Mouse (Mus musculus) gastrocnemius, adult 18-20 months (tissue): ENCODE data around the gene St3gal6. TPM values are rescaled to one million over a fixed set of nuclear protein-coding genes. Genes with fewer than 3 reads are reported as not detected.
"Not testable (repeated sequence)": the region's sequence is repeated elsewhere in the genome, so short reads cannot be mapped to it uniquely, and the experiment has no call there.

Source experiments
- DNase-seq: peaks from one replicate; pipeline ENCODE4 v3.0.0; 2021; ENCODE audit warnings: low spot score
- total RNA-seq, 2 experiments: library from RNA; stranded (reverse); gene quantifications; 2 replicates each; pipeline ENCODE4 v1.2.3; 2021

The St3gal6 gene
- total RNA-seq, 2 experiments from 2014 or later, result 166 to 178 TPM

DNA sequence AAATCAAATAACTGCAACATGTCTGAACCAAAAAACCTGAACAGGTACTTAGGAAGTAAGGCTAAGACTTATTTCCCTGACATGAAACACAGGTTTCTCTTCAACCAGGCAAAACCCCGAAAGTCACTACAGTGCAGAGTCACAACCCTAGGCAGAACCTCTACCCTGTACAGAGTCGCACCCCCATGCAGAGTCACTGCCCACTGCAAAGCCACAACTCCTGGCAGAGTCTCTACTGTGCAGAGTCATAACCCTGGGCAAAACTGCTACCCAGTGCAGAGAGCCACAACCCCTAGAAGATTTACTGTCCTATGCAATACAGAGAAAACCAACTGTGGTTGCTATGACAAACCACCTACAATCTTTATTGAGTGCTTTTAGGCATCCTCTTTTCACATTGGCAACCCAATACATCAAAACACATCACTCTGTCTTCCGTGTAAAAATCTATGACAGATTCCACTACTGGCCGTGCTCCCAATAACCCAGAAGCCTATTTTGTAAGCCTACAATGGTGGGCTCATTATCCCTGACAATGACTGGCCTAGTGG lies 44.1 kb downstream of the St3gal6 start:
- no peak for DNase-seq

DNA sequence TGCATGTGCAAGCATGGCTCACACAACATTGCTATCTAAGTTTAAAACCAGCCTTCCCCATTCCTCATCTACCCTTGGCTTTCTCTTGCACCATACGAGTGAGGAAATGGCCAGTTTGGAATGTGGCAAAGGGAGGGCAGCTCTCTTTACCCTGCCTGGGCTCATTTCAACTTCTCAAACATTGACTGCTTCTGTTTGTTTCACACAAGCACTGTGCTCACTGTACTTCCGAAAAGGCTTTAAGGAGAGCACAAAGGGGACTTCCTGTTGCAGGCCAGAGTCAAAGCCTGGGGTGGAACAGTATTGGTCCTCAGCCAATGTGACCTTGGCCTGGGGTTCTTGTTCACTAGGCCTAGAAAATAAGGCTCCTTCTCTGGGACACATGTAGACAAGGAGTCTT lies 47.7 kb downstream of the St3gal6 start:
- no peak for DNase-seq

DNA sequence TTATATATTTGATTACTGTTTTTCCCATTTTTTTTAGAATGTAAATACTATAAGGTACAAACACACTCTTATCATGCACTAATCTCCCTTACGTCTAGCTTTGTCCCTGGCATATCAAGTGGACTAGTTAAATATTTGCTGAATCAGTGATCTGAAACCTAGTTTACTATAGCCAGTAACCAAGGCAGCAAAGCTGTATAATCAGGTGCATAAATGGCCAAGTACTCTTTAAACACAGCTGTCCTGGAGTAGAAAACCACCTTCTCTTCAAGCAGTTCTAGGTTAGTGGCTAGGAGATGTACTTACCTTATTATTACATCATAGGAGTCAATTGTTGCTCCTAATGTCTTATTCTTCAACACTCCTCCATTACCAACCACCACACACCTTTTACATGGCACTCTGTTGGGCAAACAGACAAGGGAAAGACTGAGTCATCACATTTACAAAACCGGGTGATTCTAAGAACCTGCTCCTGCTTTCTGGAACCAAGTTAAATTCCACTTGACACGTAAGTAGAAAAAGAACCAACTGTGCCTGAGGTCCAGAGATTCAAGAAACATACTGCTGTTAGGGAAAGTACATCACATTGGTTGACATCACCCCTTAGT lies 48.4 kb downstream of the St3gal6 start:
- no peak for DNase-seq

DNA sequence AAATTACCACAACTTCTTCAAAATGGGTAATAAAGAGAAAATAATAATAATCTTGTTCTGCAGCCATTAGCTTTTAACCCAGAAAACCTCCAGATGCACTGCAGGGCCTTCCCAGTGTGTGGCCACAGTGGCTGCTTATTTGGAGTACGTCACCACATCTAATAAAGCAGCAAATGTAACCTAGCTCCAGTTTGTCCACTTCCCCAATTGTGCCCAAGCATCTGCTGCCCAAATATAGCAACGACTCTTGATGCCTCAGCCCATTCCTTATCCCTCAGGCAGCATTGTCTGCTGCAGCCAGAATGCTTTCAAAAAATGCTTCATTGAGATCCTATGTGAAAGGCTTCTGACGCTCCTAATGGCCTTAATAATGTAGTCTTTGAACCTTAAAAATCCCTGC lies 49.2 kb downstream of the St3gal6 start:
- DNase-seq, result no peak

GRCm38 (mm10) chr16:58470841-58471240 lies 53.2 kb downstream of the St3gal6 start:
- DNase-seq, result no peak

DNA sequence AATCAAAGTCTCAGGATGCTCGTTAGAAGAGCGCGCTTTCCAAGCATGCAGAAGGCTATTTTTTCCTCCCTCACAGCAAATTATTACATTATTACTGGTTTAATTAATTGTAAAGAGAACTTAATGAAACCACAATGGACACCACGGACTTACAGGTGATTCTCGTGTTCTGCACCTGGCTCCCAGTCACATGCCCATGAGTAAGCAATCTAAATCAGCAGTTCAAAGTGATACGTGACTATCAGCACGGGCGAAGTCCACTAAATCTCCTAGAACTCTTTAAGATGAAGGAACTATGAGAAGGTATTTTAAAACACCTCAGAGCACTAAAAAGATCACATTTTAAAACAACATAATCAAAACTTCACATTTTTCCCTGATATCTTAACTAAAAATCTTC lies 54.0 kb downstream of the St3gal6 start:
- DNase-seq, result no peak

- DNase-seq, result no peak
These were observed 58.6 kb downstream of the St3gal6 start for GRCm38 (mm10) chr16:58465412-58465811.

DNA sequence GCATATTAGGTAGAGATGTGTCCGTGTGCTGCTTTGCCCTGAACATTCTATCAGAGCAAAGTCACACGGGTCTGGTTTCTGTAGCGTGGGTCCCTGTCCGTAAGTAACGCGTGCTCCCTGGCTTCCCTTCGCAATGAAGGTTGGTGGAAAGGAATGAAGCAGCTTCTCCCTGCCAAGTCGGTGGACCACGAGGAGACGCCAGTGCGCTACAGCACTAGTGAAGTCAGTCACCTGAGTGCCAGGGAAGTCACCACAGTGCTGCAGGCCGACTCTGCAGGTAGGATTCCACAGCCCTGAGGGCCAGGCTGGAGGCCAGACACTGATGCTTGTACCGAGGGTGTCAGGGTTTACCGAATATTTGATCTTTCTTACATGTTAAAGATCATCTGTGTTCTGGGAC lies 60.0 kb downstream of the St3gal6 start:
- no peak for DNase-seq

DNA sequence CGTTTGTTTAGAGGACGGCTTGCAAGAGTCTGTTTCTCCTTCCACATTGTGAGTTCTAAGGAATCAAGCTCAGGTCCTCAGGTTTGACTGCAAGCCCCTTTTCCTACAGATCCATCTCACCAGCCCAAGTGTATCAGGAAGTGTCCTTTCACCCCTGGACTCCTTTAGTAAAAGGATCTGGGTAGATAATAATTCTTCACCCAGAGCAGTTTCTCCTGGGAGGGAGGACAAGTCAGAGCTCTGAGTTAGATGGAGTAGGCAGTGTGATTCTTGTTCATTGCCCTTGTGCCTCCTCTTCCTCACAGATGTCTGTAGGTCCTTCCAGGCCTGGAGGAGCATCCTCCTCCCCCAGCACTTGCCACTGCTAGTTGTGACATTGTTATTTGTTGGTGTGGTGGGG lies 61.5 kb downstream of the St3gal6 start:
- DNase-seq, result no peak

GRCm38 (mm10) chr16:58461856-58462518 lies 62.1 kb downstream of the St3gal6 start:
- no peak for DNase-seq

- no peak for DNase-seq
These were observed 63.7 kb downstream of the St3gal6 start for GRCm38 (mm10) chr16:58460386-58460785.

DNA sequence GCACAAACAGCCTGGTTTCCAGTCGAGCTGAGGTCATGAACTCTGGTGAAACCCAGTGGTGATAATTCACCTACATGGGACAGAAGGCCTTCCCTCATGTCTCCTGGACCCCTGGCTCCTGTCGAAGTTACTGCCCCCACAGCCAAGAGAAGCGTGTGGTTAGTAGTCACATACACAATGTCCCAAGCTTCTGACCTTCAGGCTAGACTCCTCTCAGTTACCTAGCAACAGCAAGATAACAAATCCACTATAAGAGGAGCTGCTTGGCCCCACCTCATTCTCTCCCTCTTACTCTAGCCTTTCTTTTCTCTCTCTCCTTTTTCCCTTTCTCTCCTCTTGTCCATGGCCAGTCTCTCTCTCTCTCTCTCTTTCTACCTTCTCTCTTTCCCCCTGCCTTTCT lies 64.1 kb downstream of the St3gal6 start:
- DNase-seq, result not testable (repeated sequence)

GRCm38 (mm10) chr16:58456991-58457390 lies 67.1 kb downstream of the St3gal6 start:
- DNase-seq, result no peak

DNA sequence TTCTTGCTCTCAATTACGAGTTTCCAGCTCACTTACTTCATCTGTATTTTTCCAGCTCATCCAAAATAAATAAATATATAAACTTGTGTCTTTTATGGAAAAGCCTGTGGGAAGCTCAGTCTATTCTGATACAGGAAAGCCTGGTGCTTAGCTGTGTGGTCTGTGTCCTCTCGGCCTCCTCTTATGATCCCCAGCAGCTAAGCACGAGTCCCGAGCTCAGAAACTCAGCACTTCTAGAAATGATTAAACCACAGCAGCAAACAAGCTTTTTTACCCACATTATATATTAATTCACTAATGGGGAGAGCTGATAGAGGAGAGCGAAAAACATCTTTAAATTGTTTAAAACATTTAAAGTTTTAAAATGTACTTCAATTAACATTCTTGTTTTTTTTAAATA lies 67.6 kb downstream of the St3gal6 start:
- DNase-seq, result no peak

GRCm38 (mm10) chr16:58455118-58455517 lies 68.9 kb downstream of the St3gal6 start:
- DNase-seq, result no peak

- peak; percentile 60 for DNase-seq
These were observed 69.4 kb downstream of the St3gal6 start for GRCm38 (mm10) chr16:58454617-58455016.

- DNase-seq, result no peak
These were observed 70.2 kb downstream of the St3gal6 start for GRCm38 (mm10) chr16:58453820-58454219.

- DNase-seq, result no peak
These were observed 70.9 kb downstream of the St3gal6 start for GRCm38 (mm10) chr16:58453138-58453537.

GRCm38 (mm10) chr16:58451647-58452046 lies 72.4 kb downstream of the St3gal6 start:
- no peak for DNase-seq

DNA sequence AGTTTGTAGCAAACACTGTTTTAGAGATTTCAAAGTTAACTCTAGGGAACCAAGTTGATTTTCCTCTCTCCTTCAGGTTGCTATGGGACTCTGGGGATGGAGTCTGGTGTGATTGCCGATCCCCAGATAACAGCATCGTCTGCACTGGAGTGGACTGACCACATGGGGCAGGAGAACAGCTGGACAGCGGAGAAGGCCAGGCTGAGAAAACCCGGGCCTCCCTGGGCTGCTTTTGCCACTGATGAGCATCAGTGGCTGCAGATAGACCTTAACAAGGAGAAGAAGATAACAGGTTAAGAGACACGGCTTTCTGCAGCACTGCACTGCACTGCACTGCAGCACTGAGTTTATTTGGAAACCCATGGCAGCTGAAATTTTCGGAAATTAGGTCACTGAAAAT lies 73.4 kb downstream of the St3gal6 start:
- no peak for DNase-seq

GRCm38 (mm10) chr16:58449073-58449472 lies 75.0 kb downstream of the St3gal6 start:
- DNase-seq, result no peak

- no peak for DNase-seq
These were observed 77.5 kb downstream of the St3gal6 start for GRCm38 (mm10) chr16:58446281-58447259.
